ENCODE assay signal across 10 mouse cellular contexts in the genomic region with DNA sequence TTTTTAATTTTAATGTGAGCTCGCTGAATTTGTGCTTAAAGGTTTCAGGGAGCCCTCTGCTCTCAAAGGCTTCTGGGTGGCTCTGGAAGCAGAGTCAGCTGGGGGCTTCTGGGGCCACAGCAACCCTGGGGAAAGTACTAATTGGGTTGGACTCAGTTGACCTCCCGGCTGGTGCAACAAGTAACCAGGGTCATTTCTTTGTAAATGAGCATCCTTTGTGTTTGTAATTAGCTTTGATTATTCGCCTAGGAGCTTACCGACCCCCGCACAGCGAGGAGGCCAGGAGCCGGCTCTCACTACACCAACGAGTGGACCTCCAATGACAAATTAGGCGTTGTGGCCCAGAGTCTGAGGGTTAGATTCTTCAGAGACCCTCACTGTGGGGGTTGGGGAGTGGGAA. TPM values are rescaled to one million over a fixed set of nuclear protein-coding genes. Genes with fewer than 3 reads are reported as not detected.
DNase-seq lines count a peak whose midpoint lies in the region; ATAC-seq and TF ChIP-seq lines count a peak whose summit lies in the region.
"Had no signal": no experiment of that assay in that cellular context is flagged by ENCODE, and none has a peak within 500 bp of the region (broad histone marks: within the 10 kb centered on the region; RNA-seq: fewer than 3 reads in every experiment).

No protein-coding gene starts in this region.

- H3K4me3 ChIP-seq in kidney, postnatal 0 days (replicated peaks; ENCODE audit: low read depth, low read length), result peak overlapping the region; percentile 30; the same call in 1 of the 2 replicates
- peak overlapping the region; percentile 33; the same call in 1 of the 2 replicates for H3K4me3 ChIP-seq in embryonic facial prominence, embryonic 12.5 days
- H3K4me3 ChIP-seq in intestine, embryonic 14.5 days (ENCODE audit: low read depth, low read length), result peak overlapping the region; percentile 28
- peak overlapping the region; percentile 35 for H3K4me3 ChIP-seq in neural tube, embryonic 13.5 days
- H3K4me3 ChIP-seq: liver, embryonic 15.5 days had no signal

- 7% methylated on average over 9 of the region's 9 CpGs for WGBS in kidney, postnatal 0 days
- 3% methylated on average over 9 of the region's 9 CpGs for WGBS in embryonic facial prominence, embryonic 12.5 days
- 15% methylated on average over 9 of the region's 9 CpGs for WGBS in intestine, embryonic 14.5 days
- 3% methylated on average over 9 of the region's 9 CpGs for WGBS in neural tube, embryonic 13.5 days

- no peaks in the 10 kb centered on the region for H3K36me3 ChIP-seq in kidney, postnatal 0 days (ENCODE audit: insufficient read depth, low read length)
- H3K36me3 ChIP-seq in embryonic facial prominence, embryonic 12.5 days, result no peaks in the 10 kb centered on the region
- no peaks in the 10 kb centered on the region for H3K36me3 ChIP-seq in intestine, embryonic 14.5 days (ENCODE audit: control insufficient read depth, insufficient read depth, low read length)
- H3K36me3 ChIP-seq in neural tube, embryonic 13.5 days, result no peaks in the 10 kb centered on the region
- H3K36me3 ChIP-seq: liver, embryonic 15.5 days had no signal

- H3K9ac ChIP-seq in kidney, postnatal 0 days (ENCODE audit: low read depth, low read length), result no peak overlapping the region
- no peak overlapping the region for H3K9ac ChIP-seq in embryonic facial prominence, embryonic 12.5 days
- H3K9ac ChIP-seq in intestine, embryonic 14.5 days (ENCODE audit: low read length), result no peak overlapping the region
- 0 out of 2 replicates have a peak overlapping the region, but pooled peaks have one; percentile 26 for H3K9ac ChIP-seq in neural tube, embryonic 13.5 days
- H3K9ac ChIP-seq: liver, embryonic 15.5 days had no signal

- no peak for DNase-seq in kidney, postnatal 0 days (ENCODE audit: low spot score)
- DNase-seq in kidney, postnatal 10 days, result no peak
- no peak for DNase-seq in intestine, embryonic 14.5 days (ENCODE audit: low spot score)
- DNase-seq in adrenal gland, postnatal 14 days, result no peak
- DNase-seq in frontal cortex, postnatal 36 days (ENCODE audit: low spot score in 2 of 2), result no peak
- DNase-seq in frontal cortex, adult 2 months (ENCODE audit: extremely low spot score in 1 of 2, low spot score in 1 of 2), result no peak

- no peak for ATAC-seq in kidney, postnatal 0 days (replicated peaks; ENCODE audit: low FRiP score, low read depth)
- no peak for ATAC-seq in embryonic facial prominence, embryonic 12.5 days (ENCODE audit: insufficient number of reproducible peaks, insufficient read depth, low FRiP score, low TSS enrichment)
- ATAC-seq in intestine, embryonic 14.5 days (replicated peaks; ENCODE audit: low FRiP score, low TSS enrichment, low read depth), result no peak
- ATAC-seq in neural tube, embryonic 13.5 days (ENCODE audit: low read depth), result peak; percentile 49; the same call in 1 of the 2 replicates

- no peak for TF ChIP-seq CTCF in kidney, postnatal 0 days (IDR thresholded peaks at IDR 0.05; ENCODE audit: low read depth)

- H3K9me3 ChIP-seq in kidney, postnatal 0 days (replicated peaks; ENCODE audit: low read length), result no peaks in the 10 kb centered on the region
- H3K9me3 ChIP-seq in embryonic facial prominence, embryonic 12.5 days, result no peaks in the 10 kb centered on the region
- no peaks in the 10 kb centered on the region for H3K9me3 ChIP-seq in intestine, embryonic 14.5 days (ENCODE audit: control insufficient read depth, low read length)
- no peaks in the 10 kb centered on the region for H3K9me3 ChIP-seq in neural tube, embryonic 13.5 days
- H3K9me3 ChIP-seq: liver, embryonic 15.5 days had no signal

- H3K4me2 ChIP-seq in kidney, postnatal 0 days (ENCODE audit: low read length), result peak overlapping the region; percentile 58
- H3K4me2 ChIP-seq in embryonic facial prominence, embryonic 12.5 days (replicated peaks), result peak overlapping the region; percentile 46
- H3K4me2 ChIP-seq in intestine, embryonic 14.5 days (ENCODE audit: low read length), result peak overlapping the region; percentile 58
- peak overlapping the region; percentile 56 for H3K4me2 ChIP-seq in neural tube, embryonic 13.5 days
- H3K4me2 ChIP-seq: liver, embryonic 15.5 days had no signal

- no peak overlapping the region for H3K27ac ChIP-seq in kidney, postnatal 0 days
- H3K27ac ChIP-seq in embryonic facial prominence, embryonic 12.5 days, result no peak overlapping the region
- H3K27ac ChIP-seq in intestine, embryonic 14.5 days (ENCODE audit: low read depth), result no peak overlapping the region
- peak overlapping the region; percentile 38; the same call in 1 of the 2 replicates for H3K27ac ChIP-seq in neural tube, embryonic 13.5 days (replicated peaks)
- H3K27ac ChIP-seq: liver, embryonic 15.5 days had no signal

- H3K4me1 ChIP-seq in kidney, postnatal 0 days (replicated peaks; ENCODE audit: insufficient read depth, low read length), result 0 out of 2 replicates have a peak, but pooled peaks cover 3% of the 10 kb centered on the region
- H3K4me1 ChIP-seq in embryonic facial prominence, embryonic 12.5 days, result no peaks in the 10 kb centered on the region
- H3K4me1 ChIP-seq in intestine, embryonic 14.5 days (replicated peaks; ENCODE audit: control insufficient read depth, insufficient read depth, low read length), result peaks cover 4% of the 10 kb centered on the region; the same call in 1 of the 2 replicates
- H3K4me1 ChIP-seq in neural tube, embryonic 13.5 days (replicated peaks), result peaks cover 14% of the 10 kb centered on the region
- H3K4me1 ChIP-seq: liver, embryonic 15.5 days had no signal

- H3K27me3 ChIP-seq in kidney, postnatal 0 days (ENCODE audit: insufficient read depth, low read length), result peaks cover 10% of the 10 kb centered on the region
- peaks cover 4% of the 10 kb centered on the region for H3K27me3 ChIP-seq in embryonic facial prominence, embryonic 12.5 days
- peaks cover 17% of the 10 kb centered on the region; the same call in 1 of the 2 replicates for H3K27me3 ChIP-seq in intestine, embryonic 14.5 days (replicated peaks; ENCODE audit: control insufficient read depth, insufficient read depth, low read length)
- H3K27me3 ChIP-seq in neural tube, embryonic 13.5 days, result peaks cover 57% of the 10 kb centered on the region

RNA-seq across cellular contexts. Expression of a gene that starts 14.7 kb away (rescaled TPM):
- polyA plus RNA-seq in kidney, postnatal 0 days (2015; fragmentation: Nextera tagmentation; extraction: Ambion mirVana), result not detected in 2 replicates
- polyA plus RNA-seq in embryonic facial prominence, embryonic 12.5 days (2016; fragmentation: Nextera tagmentation; extraction: Ambion mirVana), result 0.36 TPM in 1 of 2 replicates, not detected in the other
- polyA plus RNA-seq in intestine, embryonic 14.5 days (2014; fragmentation: Nextera tagmentation; extraction: Ambion mirVana), result not detected in 2 replicates
- not detected in 2 replicates for polyA plus RNA-seq in neural tube, embryonic 13.5 days (2015; fragmentation: Nextera tagmentation; extraction: Ambion mirVana)
- not detected in 2 replicates for total RNA-seq in adrenal gland, postnatal 14 days (2021)
- 0.13 and 0.14 TPM in 2 replicates for polyA plus RNA-seq in frontal cortex, adult 2 months (2012; rRNA removed)
- total RNA-seq: granulocyte monocyte progenitor cell, adult 5-6 weeks had no signal
- polyA plus RNA-seq: liver, embryonic 15.5 days had no signal

RNA-seq across cellular contexts. Expression of a gene that starts 58.4 kb away (rescaled TPM):
- polyA plus RNA-seq in kidney, postnatal 0 days (2015; fragmentation: Nextera tagmentation; extraction: Ambion mirVana), result 1,937 and 2,022 TPM in 2 replicates
- polyA plus RNA-seq in embryonic facial prominence, embryonic 12.5 days (2016; fragmentation: Nextera tagmentation; extraction: Ambion mirVana), result 2,550 and 2,595 TPM in 2 replicates
- 2,647 and 2,698 TPM in 2 replicates for polyA plus RNA-seq in intestine, embryonic 14.5 days (2014; fragmentation: Nextera tagmentation; extraction: Ambion mirVana)
- polyA plus RNA-seq in neural tube, embryonic 13.5 days (2015; fragmentation: Nextera tagmentation; extraction: Ambion mirVana), result 2,997 and 3,038 TPM in 2 replicates
- 1,718 and 2,240 TPM in 2 replicates for total RNA-seq in adrenal gland, postnatal 14 days (2021)
- 1,947 and 2,084 TPM in 2 replicates for polyA plus RNA-seq in frontal cortex, adult 2 months (2012; rRNA removed)
